Mouse (Mus musculus) hindbrain, embryonic 10.5 days (tissue): ENCODE results near the gene Zbtb33. TPM values are rescaled to one million over a fixed set of nuclear protein-coding genes. Genes with fewer than 3 reads are reported as not detected.
A peak's percentile ranks its signal among the peaks of the same experiment; 100 is the strongest.
"Not testable (repeated sequence)": the region's sequence is repeated elsewhere in the genome, so short reads cannot be mapped to it uniquely, and the experiment has no call there.

ENCODE experiments used
- DNase-seq: peaks from one replicate; pipeline ENCODE4 v3.0.0-alpha.2; 2017; ENCODE audit warnings: low spot score
- H3K27ac ChIP-seq: fragments of 300-500 bp; sonication (generic); 2 replicates; pipeline ENCODE4 v1.5.1; 2016; ENCODE audit warnings: mild to moderate bottlenecking, moderate library complexity
- H3K27me3 ChIP-seq: fragments of 300-500 bp; sonication (generic); 2 replicates; pipeline ENCODE4 v1.6.1; 2016; ENCODE audit warnings: mild to moderate bottlenecking; ENCODE audit not compliant: poor library complexity, insufficient read depth, severe bottlenecking
- H3K36me3 ChIP-seq: fragments of 300-500 bp; sonication (generic); 2 replicates; pipeline ENCODE4 v1.6.1; 2016; ENCODE audit warnings: mild to moderate bottlenecking, moderate library complexity
- H3K4me1 ChIP-seq: fragments of 300-500 bp; sonication (generic); replicated peaks from 2 replicates; pipeline ENCODE4 v1.6.1; 2016; ENCODE audit warnings: mild to moderate bottlenecking
- H3K4me3 ChIP-seq: fragments of 300-500 bp; sonication (generic); 2 replicates; pipeline ENCODE4 v1.5.1; 2016; ENCODE audit warnings: mild to moderate bottlenecking, moderate library complexity
- H3K9me3 ChIP-seq: fragments of 300-500 bp; sonication (generic); 2 replicates; pipeline ENCODE4 v1.6.1; 2016; ENCODE audit warnings: mild to moderate bottlenecking, moderate library complexity
- WGBS: fragments of 180-500 bp; shearing (Covaris S2); methylation state at CpG from one replicate; pipeline ENCODE4 v1.1.7; 2016; 5-methylcytosine and 5-hydroxymethylcytosine counted together
- polyA plus RNA-seq: library from polyadenylated mRNA; unstranded; fragments of >200 nt; fragmentation: Nextera tagmentation; extraction: Ambion mirVana; gene quantifications from 2 replicates; pipeline ENCODE4 v1.2.1, GENCODE M21; 2016

Gene Zbtb33
- polyA plus RNA-seq = 3.9 and 4.4 TPM in 2 replicates

- Histone ChIP-seq H3K4me3 (peak within 1 kb of the TSS; percentile 66), H3K9me3 (0 out of 2 replicates have a peak, but pooled peaks cover 5% of the 10 kb centered on the region), H3K27me3 (no peaks in the 10 kb centered on the region), H3K36me3 (peaks cover 22% of the 10 kb centered on the region), H3K4me1 (0 out of 2 replicates have a peak, but pooled peaks cover 5% of the 10 kb centered on the region), H3K27ac (peak within 1 kb of the TSS; percentile 92)
- WGBS = 24% methylated on average over 72 of the region's 72 CpGs
- peak; percentile 89 for DNase-seq
Observed at GRCm38 (mm10) chrX:38189552-38190457, at the start of gene Zbtb33. Gene Zbtb33, plus strand, starts transcription at chrX:38189793.

- no peaks in the 10 kb centered on the region for H3K9me3 ChIP-seq
- no peak for DNase-seq
- 76% methylated on average over 1 of the region's 1 CpGs for WGBS
- H3K27me3 ChIP-seq = no peaks in the 10 kb centered on the region
- no peak overlapping the region for H3K4me3 ChIP-seq
- no peak overlapping the region for H3K27ac ChIP-seq
- H3K36me3 ChIP-seq = no peaks in the 10 kb centered on the region
- H3K4me1 ChIP-seq = no peaks in the 10 kb centered on the region
Observed at GRCm38 (mm10) chrX:38159097-38159496, 30.5 kb upstream of the Zbtb33 start.

GRCm38 (mm10) chrX:38165315-38165714, 24.3 kb upstream of the Zbtb33 start:
- Histone ChIP-seq H3K36me3 (no peaks in the 10 kb centered on the region), H3K4me1 (no peaks in the 10 kb centered on the region), H3K4me3 (no peak overlapping the region), H3K9me3 (no peaks in the 10 kb centered on the region), H3K27ac (no peak overlapping the region), H3K27me3 (no peaks in the 10 kb centered on the region)
- WGBS = 81% methylated on average over 3 of the region's 3 CpGs
- DNase-seq = no peak

GRCm38 (mm10) chrX:38166064-38166463, 23.5 kb upstream of the Zbtb33 start:
- H3K4me3 ChIP-seq = no peak overlapping the region
- no peak for DNase-seq
- H3K27me3 ChIP-seq = no peaks in the 10 kb centered on the region
- 87% methylated on average over 9 of the region's 9 CpGs for WGBS
- no peaks in the 10 kb centered on the region for H3K9me3 ChIP-seq
- H3K36me3 ChIP-seq = no peaks in the 10 kb centered on the region
- no peak overlapping the region for H3K27ac ChIP-seq
- no peaks in the 10 kb centered on the region for H3K4me1 ChIP-seq

GRCm38 (mm10) chrX:38166592-38166991, 23.0 kb upstream of the Zbtb33 start:
- Histone ChIP-seq H3K4me1 (no peaks in the 10 kb centered on the region), H3K27ac (no peak overlapping the region), H3K27me3 (no peaks in the 10 kb centered on the region), H3K4me3 (no peak overlapping the region), H3K36me3 (no peaks in the 10 kb centered on the region), H3K9me3 (no peaks in the 10 kb centered on the region)
- 76% methylated on average over 4 of the region's 4 CpGs for WGBS
- DNase-seq = no peak

GRCm38 (mm10) chrX:38179891-38180310, 9.7 kb upstream of the Zbtb33 start:
- 30% methylated on average over 19 of the region's 19 CpGs for WGBS
- H3K4me3 ChIP-seq = peak overlapping the region; percentile 40
- not testable (repeated sequence) for H3K36me3 ChIP-seq, H3K27me3 ChIP-seq, H3K9me3 ChIP-seq, H3K4me1 ChIP-seq, H3K27ac ChIP-seq
- peak; percentile 54 for DNase-seq

- Histone ChIP-seq H3K27me3 (no peaks in the 10 kb centered on the region), H3K27ac (no peak overlapping the region), H3K4me3 (peak overlapping the region; percentile 52), H3K4me1 (no peaks in the 10 kb centered on the region), H3K9me3 (peaks cover 4% of the 10 kb centered on the region), H3K36me3 (no peaks in the 10 kb centered on the region)
- WGBS = 23% methylated on average over 38 of the region's 38 CpGs
- DNase-seq = peak; percentile 37
Observed at GRCm38 (mm10) chrX:38180656-38181607, 8.7 kb upstream of the Zbtb33 start.

GRCm38 (mm10) chrX:38181608-38182258, 7.9 kb upstream of the Zbtb33 start:
- H3K9me3 ChIP-seq = peaks cover 4% of the 10 kb centered on the region
- 16% methylated on average over 14 of the region's 15 CpGs for WGBS
- no peak overlapping the region for H3K27ac ChIP-seq
- peak overlapping the region; percentile 29 for H3K4me3 ChIP-seq
- no peaks in the 10 kb centered on the region for H3K27me3 ChIP-seq
- no peaks in the 10 kb centered on the region for H3K36me3 ChIP-seq
- H3K4me1 ChIP-seq = no peaks in the 10 kb centered on the region
- peak; percentile 54 for DNase-seq

GRCm38 (mm10) chrX:38185520-38185919, 4.1 kb upstream of the Zbtb33 start:
- 24% methylated on average over 2 of the region's 2 CpGs for WGBS
- H3K4me1 ChIP-seq = no peaks in the 10 kb centered on the region
- no peak overlapping the region for H3K4me3 ChIP-seq
- no peak for DNase-seq
- H3K27ac ChIP-seq = no peak overlapping the region
- 0 out of 2 replicates have a peak, but pooled peaks cover 5% of the 10 kb centered on the region for H3K9me3 ChIP-seq
- no peaks in the 10 kb centered on the region for H3K36me3 ChIP-seq
- no peaks in the 10 kb centered on the region for H3K27me3 ChIP-seq

- H3K4me1 ChIP-seq = 0 out of 2 replicates have a peak, but pooled peaks cover 5% of the 10 kb centered on the region
- no peak for DNase-seq
- H3K4me3 ChIP-seq = peak overlapping the region; percentile 66
- H3K27me3 ChIP-seq = no peaks in the 10 kb centered on the region
- 35% methylated on average over 3 of the region's 3 CpGs for WGBS
- peaks cover 22% of the 10 kb centered on the region for H3K36me3 ChIP-seq
- 0 out of 2 replicates have a peak, but pooled peaks cover 5% of the 10 kb centered on the region for H3K9me3 ChIP-seq
- peak overlapping the region; percentile 92 for H3K27ac ChIP-seq
Observed at GRCm38 (mm10) chrX:38190458-38190764, 818 bp downstream of the Zbtb33 start.

GRCm38 (mm10) chrX:38201816-38202215, 12.2 kb downstream of the Zbtb33 start:
- Histone ChIP-seq H3K36me3 (no peaks in the 10 kb centered on the region), H3K4me1 (no peaks in the 10 kb centered on the region), H3K4me3 (no peak overlapping the region), H3K27me3 (no peaks in the 10 kb centered on the region), H3K27ac (no peak overlapping the region), H3K9me3 (no peaks in the 10 kb centered on the region)
- no peak for DNase-seq
- WGBS = 75% methylated on average over 2 of the region's 2 CpGs

- 61% methylated on average over 1 of the region's 1 CpGs for WGBS
- no peaks in the 10 kb centered on the region for H3K36me3 ChIP-seq
- DNase-seq = no peak
Observed at GRCm38 (mm10) chrX:38207392-38207791, 17.8 kb downstream of the Zbtb33 start.

More at GRCm38 (mm10) chrX:38207392-38207791, 17.8 kb downstream of the Zbtb33 start:
- H3K27ac ChIP-seq = no peak overlapping the region
- H3K4me3 ChIP-seq = no peak overlapping the region
- no peaks in the 10 kb centered on the region for H3K27me3 ChIP-seq
- no peaks in the 10 kb centered on the region for H3K4me1 ChIP-seq
- no peaks in the 10 kb centered on the region for H3K9me3 ChIP-seq
